Mouse (Mus musculus) urinary bladder, adult 18-20 months (tissue): ENCODE measurements around the gene Gp9.

Experiments
- DNase-seq, 2 experiments: peaks; one replicate each; pipeline ENCODE4 v3.0.0; 2022; ENCODE audit warnings: low spot score in 2 of 2, mixed read lengths in 2 of 2

The Gp9 gene

GRCm38 (mm10) chr6:87777842-87778241, at the start of gene Gp9:
Gp9 (plus strand) TSS chr6:87778072.
- no peak for DNase-seq

- DNase-seq: no peak
Measured at GRCm38 (mm10) chr6:87728102-87728501, 49.8 kb upstream of the Gp9 start.

GRCm38 (mm10) chr6:87730141-87730540, 47.7 kb upstream of the Gp9 start:
- no peak for DNase-seq

GRCm38 (mm10) chr6:87730591-87731462, 47.0 kb upstream of the Gp9 start, which contains the start of gene Efcc1:
Efcc1 (plus strand) TSS chr6:87730869.
- peak; percentile 32 to 62 for DNase-seq

GRCm38 (mm10) chr6:87731463-87732095, 46.3 kb upstream of the Gp9 start:
- DNase-seq: no peak

- peak in 1 of 2 experiments; percentile 18 for DNase-seq
Measured at GRCm38 (mm10) chr6:87732151-87733011, 45.5 kb upstream of the Gp9 start.

GRCm38 (mm10) chr6:87733131-87733930, 44.5 kb upstream of the Gp9 start:
- DNase-seq: peak in 1 of 2 experiments; percentile 20

- no peak for DNase-seq
Measured at GRCm38 (mm10) chr6:87734136-87734535, 43.7 kb upstream of the Gp9 start.

GRCm38 (mm10) chr6:87736923-87737322, 40.9 kb upstream of the Gp9 start:
- DNase-seq: no peak

GRCm38 (mm10) chr6:87737921-87738626, 39.8 kb upstream of the Gp9 start:
- no peak for DNase-seq

GRCm38 (mm10) chr6:87739898-87740297, 38.0 kb upstream of the Gp9 start:
- no peak for DNase-seq

GRCm38 (mm10) chr6:87740496-87740895, 37.4 kb upstream of the Gp9 start:
- DNase-seq: no peak

GRCm38 (mm10) chr6:87741978-87742377, 35.9 kb upstream of the Gp9 start:
- no peak for DNase-seq

GRCm38 (mm10) chr6:87742804-87743203, 35.1 kb upstream of the Gp9 start:
- DNase-seq: no peak

GRCm38 (mm10) chr6:87743281-87743680, 34.6 kb upstream of the Gp9 start:
- DNase-seq: no peak

GRCm38 (mm10) chr6:87744632-87745031, 33.2 kb upstream of the Gp9 start:
- DNase-seq: no peak

- no peak for DNase-seq
Measured at GRCm38 (mm10) chr6:87745301-87745700, 32.6 kb upstream of the Gp9 start.

- no peak for DNase-seq
Measured at GRCm38 (mm10) chr6:87746059-87746458, 31.8 kb upstream of the Gp9 start.

- DNase-seq: peak in 1 of 2 experiments; percentile 70
Measured at GRCm38 (mm10) chr6:87746849-87747248, 31.0 kb upstream of the Gp9 start.

GRCm38 (mm10) chr6:87748078-87748477, 29.8 kb upstream of the Gp9 start:
- DNase-seq: no peak

- no peak for DNase-seq
Measured at GRCm38 (mm10) chr6:87748531-87748930, 29.3 kb upstream of the Gp9 start.
